Mouse (Mus musculus): ENCODE results near the gene Smbd1. TPM values are rescaled to one million over a fixed set of nuclear protein-coding genes. Genes with fewer than 3 reads are reported as not detected.

Smbd1 gene
- total RNA-seq (2021), result not detected
- long read RNA-seq, experiment 1, result 0 reads
- long read RNA-seq, experiment 2, result 0 reads

DNA sequence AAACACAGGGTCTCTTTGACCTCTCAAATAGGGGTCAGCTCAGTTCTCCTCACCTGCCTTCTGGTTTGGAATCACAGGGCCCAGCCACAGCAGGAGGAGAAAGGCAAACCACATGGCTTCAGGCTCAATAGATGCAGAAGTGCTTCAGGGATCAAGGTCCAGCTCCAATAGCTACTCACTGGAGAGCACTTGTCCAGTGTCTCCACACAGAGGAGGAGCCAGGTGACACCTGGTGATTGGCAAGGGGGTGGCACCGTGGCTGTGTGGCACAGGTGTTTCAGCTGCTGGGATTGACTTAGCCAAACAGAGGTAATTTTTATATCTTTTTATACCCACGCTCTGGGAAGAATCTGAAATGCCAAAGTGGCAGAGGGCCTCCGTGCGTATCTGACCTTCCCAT lies at the start of gene Smbd1:
Gene Smbd1 (minus strand): TSS at position 157 of the 400 bp plus-strand sequence.
- DNase-seq, result no peak

GRCm38 (mm10) chr16:32858771-32859636 lies 48.7 kb upstream of the Smbd1 start:
- DNase-seq, result peak; percentile 49
- intact Hi-C loops (cut with DNase I; ENCODE audit: low total_unique reads), result no loop called here

More for the DNA sequence above, at the start of gene Smbd1:
- intact Hi-C loops (cut with DNase I; ENCODE audit: low total_unique reads), result loop anchor here (5.0 kb wide), 1 partner anchor 67 kb away; the partner anchor contains the start of genes Fyttd1 and Rubcn

GRCm38 (mm10) chr16:32858356-32858755 lies 48.1 kb upstream of the Smbd1 start:
- peak; percentile 20 for DNase-seq
- intact Hi-C loops (cut with DNase I; ENCODE audit: low total_unique reads), result no loop called here

GRCm38 (mm10) chr16:32856751-32857150 lies 46.5 kb upstream of the Smbd1 start:
- DNase-seq, result peak; percentile 46

DNA sequence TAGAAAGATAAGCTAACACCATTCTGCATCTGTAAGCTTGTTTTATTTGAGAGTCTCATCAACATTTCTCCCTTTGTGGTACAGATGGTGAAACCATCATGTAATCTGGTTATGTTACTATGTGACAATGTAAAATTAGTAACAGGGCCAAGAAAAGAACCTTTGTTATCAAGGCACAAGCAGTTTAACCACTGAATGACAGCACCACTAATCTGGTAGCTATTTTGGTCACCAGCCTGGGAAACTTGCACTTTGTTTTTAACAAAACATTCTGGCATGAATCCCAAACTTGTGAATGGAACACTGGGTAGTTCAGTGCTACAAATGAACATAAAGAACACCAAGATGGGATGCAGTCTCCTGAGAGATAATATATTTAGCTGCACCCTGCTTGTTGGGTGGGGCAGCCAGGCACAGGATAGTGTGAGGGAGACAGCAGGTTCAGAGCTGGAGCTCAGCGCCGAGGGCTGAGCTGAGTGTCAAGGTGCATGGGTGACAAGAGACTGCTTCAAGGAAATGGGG lies 43.8 kb upstream of the Smbd1 start:
- intact Hi-C loops (cut with DNase I; ENCODE audit: low total_unique reads), result no loop called here
- DNase-seq, result no peak

More at GRCm38 (mm10) chr16:32856751-32857150, 46.5 kb upstream of the Smbd1 start:
- intact Hi-C loops (cut with DNase I; ENCODE audit: low total_unique reads), result no loop called here

GRCm38 (mm10) chr16:32853492-32854049 lies 43.3 kb upstream of the Smbd1 start:
- intact Hi-C loops (cut with DNase I; ENCODE audit: low total_unique reads), result no loop called here
- DNase-seq, result no peak

DNA sequence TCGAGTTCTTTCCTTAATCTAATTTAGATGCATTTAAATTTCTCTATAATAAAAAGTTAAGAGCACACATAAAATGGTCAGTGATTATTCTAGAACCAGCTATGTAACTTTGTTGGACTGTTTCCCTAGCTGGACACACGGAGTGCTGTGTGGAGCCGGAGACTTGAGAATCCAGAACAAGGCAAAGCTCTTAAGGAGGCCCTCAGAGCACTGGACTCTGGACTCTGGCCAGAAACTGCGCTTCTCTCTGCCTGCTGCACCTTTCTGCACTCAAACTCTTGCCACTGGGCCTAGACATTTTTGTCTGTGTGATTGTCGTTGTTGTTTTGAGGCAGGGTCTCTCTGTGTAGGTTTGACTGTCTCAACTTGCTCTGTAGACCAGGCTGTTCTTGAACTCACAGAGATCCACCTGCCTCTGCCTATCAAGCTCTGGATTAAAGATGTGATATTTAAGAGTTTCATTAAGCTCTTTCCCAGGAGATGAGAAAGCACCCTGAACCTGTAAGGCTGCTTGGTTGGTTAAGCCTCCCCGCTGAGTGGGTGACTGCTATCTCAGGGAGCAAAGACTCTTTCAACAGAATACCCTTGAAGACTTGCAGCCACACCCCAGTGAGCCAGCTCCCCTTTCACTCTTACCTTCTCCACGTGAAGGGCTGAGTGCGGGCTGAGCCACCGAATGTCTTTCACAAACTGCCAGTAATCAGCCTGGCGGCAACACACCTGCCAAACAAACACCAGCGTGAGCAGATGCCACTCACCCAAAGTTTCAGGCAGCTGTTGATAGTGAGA lies 39.0 kb upstream of the Smbd1 start:
- no peak for DNase-seq
- intact Hi-C loops (cut with DNase I; ENCODE audit: low total_unique reads), result no loop called here

GRCm38 (mm10) chr16:32847103-32847502 lies 36.8 kb upstream of the Smbd1 start:
- intact Hi-C loops (cut with DNase I; ENCODE audit: low total_unique reads), result no loop called here
- no peak for DNase-seq

DNA sequence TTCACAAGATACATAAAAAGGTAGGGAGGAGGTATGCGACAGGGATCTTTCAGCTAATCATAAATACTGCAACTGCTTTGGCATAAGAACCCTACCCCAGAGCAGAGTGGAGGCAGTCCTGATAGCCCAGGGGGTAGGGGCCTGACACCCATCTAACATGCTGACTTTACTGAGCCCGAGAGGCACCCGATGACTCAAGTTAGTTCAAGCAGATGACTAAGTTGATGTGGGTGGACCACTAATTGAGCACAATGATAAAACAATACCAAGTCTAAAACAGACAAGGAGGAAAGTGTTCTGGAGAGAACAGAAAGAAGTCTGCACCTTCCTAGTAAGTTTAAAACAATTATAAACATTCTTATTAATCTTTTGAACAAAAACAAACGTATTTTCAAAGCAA lies 21.2 kb upstream of the Smbd1 start:
- no peak for DNase-seq
- intact Hi-C loops (cut with DNase I; ENCODE audit: low total_unique reads), result no loop called here

DNA sequence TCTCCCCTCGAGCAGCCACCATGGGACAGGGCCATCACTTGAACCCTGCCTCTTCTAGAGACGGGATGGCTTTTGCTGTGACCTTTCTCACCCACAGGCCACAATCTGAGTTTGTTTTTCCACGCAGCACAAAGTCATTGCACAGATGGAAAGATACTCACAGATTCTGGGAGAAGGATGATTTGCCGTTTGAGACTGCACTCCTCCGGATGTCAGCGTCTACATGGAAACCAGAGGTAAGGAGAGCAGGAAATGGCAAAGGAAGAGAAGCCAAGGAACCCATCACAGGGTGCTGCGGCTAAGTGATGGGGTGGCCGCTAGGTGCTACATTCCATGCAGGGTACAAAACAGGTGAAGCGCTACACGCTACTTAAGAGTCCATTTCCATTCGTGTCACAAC lies 18.8 kb upstream of the Smbd1 start:
- intact Hi-C loops (cut with DNase I; ENCODE audit: low total_unique reads), result loop anchor here (5.0 to 10.0 kb wide), 2 partner anchors 48 to 146 kb away; partner anchors contain the start of genes Fyttd1 and Rubcn
- no peak for DNase-seq

- no peak for DNase-seq
- intact Hi-C loops (cut with DNase I; ENCODE audit: low total_unique reads), result loop anchor here (5.0 to 10.0 kb wide), 2 partner anchors 51 to 148 kb away; partner anchors contain the start of genes Fyttd1 and Rubcn
Observed at GRCm38 (mm10) chr16:32826521-32826920, 16.2 kb upstream of the Smbd1 start.

DNA sequence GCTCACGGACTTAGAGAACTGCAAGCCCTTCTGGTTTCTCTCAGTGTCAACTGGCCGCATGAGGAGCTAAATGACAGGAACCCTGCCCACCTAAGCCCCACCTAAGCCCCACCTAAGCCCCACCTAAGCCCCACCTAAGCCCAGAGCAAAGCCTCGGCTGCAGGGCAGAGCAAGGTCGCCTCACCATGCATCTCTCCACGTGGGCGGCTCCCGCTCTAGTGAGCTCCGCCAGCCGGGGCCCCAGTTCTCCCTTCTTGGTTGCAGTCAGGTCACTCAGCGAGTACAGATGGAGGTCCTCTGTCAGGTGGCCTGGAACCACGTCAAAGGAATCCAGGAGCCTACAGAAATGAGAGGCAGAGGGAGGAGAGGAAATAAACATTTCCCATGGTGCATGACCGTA lies 15.1 kb upstream of the Smbd1 start:
- no peak for DNase-seq
- intact Hi-C loops (cut with DNase I; ENCODE audit: low total_unique reads), result loop anchor here (5.0 to 10.0 kb wide), 2 partner anchors 52 to 149 kb away; partner anchors contain the start of genes Fyttd1 and Rubcn

DNA sequence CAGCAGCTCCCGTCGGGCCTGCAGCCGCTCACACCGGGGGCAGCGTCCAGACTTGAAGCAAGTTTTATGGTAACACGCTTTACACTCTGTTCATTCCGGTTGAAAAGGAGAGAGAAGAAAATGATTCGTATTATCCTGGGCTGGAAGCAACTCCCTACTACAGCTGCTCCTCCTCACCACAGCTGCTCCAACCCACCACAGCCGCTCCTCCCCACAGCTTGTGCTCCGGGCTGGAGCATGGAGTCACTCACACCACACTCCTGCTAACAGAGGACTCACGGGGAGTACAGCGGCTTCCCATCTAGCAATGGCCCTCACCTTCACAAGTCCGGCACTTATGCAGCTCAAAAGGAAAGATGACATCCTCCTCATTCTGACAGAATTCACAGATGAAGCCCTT lies 13.8 kb upstream of the Smbd1 start:
- DNase-seq, result no peak
- intact Hi-C loops (cut with DNase I; ENCODE audit: low total_unique reads), result loop anchor here (10.0 kb wide), 1 partner anchor 151 kb away; no protein-coding TSS in a partner anchor

GRCm38 (mm10) chr16:32823487-32823886 lies 13.2 kb upstream of the Smbd1 start:
- intact Hi-C loops (cut with DNase I; ENCODE audit: low total_unique reads), result loop anchor here (10.0 kb wide), 1 partner anchor 151 kb away; no protein-coding TSS in a partner anchor
- DNase-seq, result no peak

GRCm38 (mm10) chr16:32822881-32823280 lies 12.6 kb upstream of the Smbd1 start:
- no peak for DNase-seq
- intact Hi-C loops (cut with DNase I; ENCODE audit: low total_unique reads), result loop anchor here (10.0 kb wide), 1 partner anchor 152 kb away; no protein-coding TSS in a partner anchor

DNA sequence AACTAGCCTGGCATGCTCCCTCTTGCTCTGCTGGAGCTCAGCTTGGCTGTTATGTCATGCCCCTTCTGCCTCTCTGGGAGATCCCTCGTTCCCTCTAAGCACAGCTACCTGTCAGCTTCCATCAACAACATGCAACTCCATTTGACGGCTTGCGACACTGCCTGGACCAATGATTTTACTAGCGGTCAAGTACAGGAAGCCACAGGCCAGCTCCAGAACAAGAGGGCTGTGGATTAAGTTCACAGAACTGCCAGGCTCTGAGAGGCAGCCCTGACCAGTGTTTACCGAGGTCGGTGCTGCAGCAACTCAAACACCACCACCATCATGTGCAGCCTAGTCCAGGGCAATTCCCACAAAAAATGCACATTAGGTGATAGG lies 12.2 kb upstream of the Smbd1 start:
- no peak for DNase-seq

GRCm38 (mm10) chr16:32821772-32822449 lies 11.6 kb upstream of the Smbd1 start:
- intact Hi-C loops (cut with DNase I; ENCODE audit: low total_unique reads), result loop anchor here (10.0 kb wide), 1 partner anchor 153 kb away; no protein-coding TSS in a partner anchor
- DNase-seq, result peak; percentile 72

More for the DNA sequence above, 12.2 kb upstream of the Smbd1 start:
- intact Hi-C loops (cut with DNase I; ENCODE audit: low total_unique reads), result loop anchor here (10.0 kb wide), 1 partner anchor 152 kb away; no protein-coding TSS in a partner anchor

DNA sequence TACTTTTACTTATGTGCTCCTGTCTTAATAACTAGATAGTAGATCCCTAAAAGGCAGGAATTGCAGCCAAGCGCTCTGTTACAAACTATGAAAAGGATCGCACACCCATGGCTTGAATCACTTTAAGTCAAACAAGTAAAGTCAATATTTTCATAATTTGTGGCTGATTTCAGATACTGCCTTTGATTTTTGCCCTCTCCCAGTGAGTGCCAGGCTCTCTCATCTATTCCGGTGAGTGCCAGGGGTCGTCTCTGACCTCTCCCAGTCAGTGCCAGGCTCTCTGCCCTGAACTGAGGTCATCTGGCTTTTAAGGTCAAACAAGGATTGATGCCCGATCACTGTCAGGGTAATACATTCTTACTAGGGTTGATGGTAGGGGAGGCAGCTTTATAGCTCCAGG lies 8.2 kb upstream of the Smbd1 start:
- DNase-seq, result no peak
- intact Hi-C loops (cut with DNase I; ENCODE audit: low total_unique reads), result no loop called here

DNA sequence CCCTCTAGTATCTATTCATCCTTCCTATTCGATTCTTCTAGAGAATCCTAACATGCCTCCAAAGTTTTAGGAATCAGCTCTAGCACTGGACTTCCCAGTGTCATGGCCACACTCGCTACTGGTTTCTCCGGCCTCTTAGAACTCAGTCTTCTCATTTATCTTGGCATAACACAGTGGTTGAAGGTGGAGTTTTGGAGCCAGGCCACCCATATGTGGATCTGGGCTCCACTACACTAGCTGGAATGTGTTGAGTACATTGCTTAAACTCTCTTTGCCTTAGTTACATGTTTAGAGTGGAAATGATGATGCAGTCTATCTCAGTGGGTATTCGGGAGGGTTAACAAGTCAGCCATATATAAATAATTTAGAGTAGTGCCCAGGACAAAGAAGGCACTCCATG lies 7.8 kb upstream of the Smbd1 start:
- intact Hi-C loops (cut with DNase I; ENCODE audit: low total_unique reads), result no loop called here
- no peak for DNase-seq

Data from gastrocnemius, postnatal 14 days (tissue).